Mouse (Mus musculus): ENCODE data around the gene 1700012P22Rik. TPM values are rescaled to one million over a fixed set of nuclear protein-coding genes. Genes with fewer than 3 reads are reported as not detected.

The 1700012P22Rik gene
- polyA plus RNA-seq (2014; fragmentation: Nextera tagmentation; extraction: Ambion mirVana), result not detected in 2 replicates

- H3K4me1 ChIP-seq (ENCODE audit: insufficient read depth), result no peaks in the 10 kb centered on the region
- no peaks in the 10 kb centered on the region for H3K27me3 ChIP-seq (ENCODE audit: insufficient read depth, low read length)
- no peak within 1 kb of the TSS for H3K9ac ChIP-seq
- H3K36me3 ChIP-seq (ENCODE audit: insufficient read depth), result no peaks in the 10 kb centered on the region
- H3K4me2 ChIP-seq, result no peak within 1 kb of the TSS
- H3K4me3 ChIP-seq (ENCODE audit: low read depth, low read length), result no peak within 1 kb of the TSS
- no peak for TF ChIP-seq CTCF (IDR thresholded peaks at IDR 0.05; ENCODE audit: low read depth)
- DNase-seq (no peak), ATAC-seq (ENCODE audit: insufficient read depth) (no peak)
- no peaks in the 10 kb centered on the region for H3K9me3 ChIP-seq (ENCODE audit: low read depth, low read length)
- H3K27ac ChIP-seq (ENCODE audit: low read depth), result no peak within 1 kb of the TSS
Measured at GRCm38 (mm10) chr4:144438672-144439071, at the start of gene 1700012P22Rik. TSS of gene 1700012P22Rik (minus strand) at chr4:144438772.

- TF ChIP-seq CTCF (IDR thresholded peaks at IDR 0.05; ENCODE audit: low read depth), result no peak
- no peak for ATAC-seq (ENCODE audit: insufficient read depth)
- DNase-seq, result no peak
Measured at GRCm38 (mm10) chr4:144468091-144468490, 29.5 kb upstream of the 1700012P22Rik start.

GRCm38 (mm10) chr4:144465206-144465605, 26.6 kb upstream of the 1700012P22Rik start:
- H3K4me3 ChIP-seq (ENCODE audit: low read depth, low read length), result no peak overlapping the region
- ATAC-seq (ENCODE audit: insufficient read depth) (no peak), DNase-seq (no peak)
- no peak for TF ChIP-seq CTCF (IDR thresholded peaks at IDR 0.05; ENCODE audit: low read depth)
- H3K9ac ChIP-seq, result no peak overlapping the region
- no peaks in the 10 kb centered on the region for H3K4me1 ChIP-seq (ENCODE audit: insufficient read depth)
- H3K36me3 ChIP-seq (ENCODE audit: insufficient read depth), result no peaks in the 10 kb centered on the region
- 65% methylated on average over 2 of the region's 2 CpGs for WGBS
- no peaks in the 10 kb centered on the region for H3K27me3 ChIP-seq (ENCODE audit: insufficient read depth, low read length)
- no peak overlapping the region for H3K4me2 ChIP-seq
- H3K9me3 ChIP-seq (ENCODE audit: low read depth, low read length), result no peaks in the 10 kb centered on the region
- H3K27ac ChIP-seq (ENCODE audit: low read depth), result no peak overlapping the region

More at GRCm38 (mm10) chr4:144468091-144468490, 29.5 kb upstream of the 1700012P22Rik start:
- no peaks in the 10 kb centered on the region for H3K36me3 ChIP-seq (ENCODE audit: insufficient read depth)
- H3K9ac ChIP-seq, result no peak overlapping the region
- WGBS, result 71% methylated on average over 1 of the region's 1 CpGs
- H3K4me1 ChIP-seq (ENCODE audit: insufficient read depth), result no peaks in the 10 kb centered on the region
- H3K9me3 ChIP-seq (ENCODE audit: low read depth, low read length), result no peaks in the 10 kb centered on the region
- H3K27ac ChIP-seq (ENCODE audit: low read depth), result no peak overlapping the region
- no peak overlapping the region for H3K4me2 ChIP-seq
- no peaks in the 10 kb centered on the region for H3K27me3 ChIP-seq (ENCODE audit: insufficient read depth, low read length)
- no peak overlapping the region for H3K4me3 ChIP-seq (ENCODE audit: low read depth, low read length)

GRCm38 (mm10) chr4:144463656-144464055, 25.1 kb upstream of the 1700012P22Rik start, which contains the start of gene Aadacl3:
TSS of gene Aadacl3 (minus strand) at chr4:144463756.
- no peak for TF ChIP-seq CTCF (IDR thresholded peaks at IDR 0.05; ENCODE audit: low read depth)
- no peak within 1 kb of the TSS for H3K4me2 ChIP-seq
- 67% methylated on average over 3 of the region's 3 CpGs for WGBS
- no peaks in the 10 kb centered on the region for H3K9me3 ChIP-seq (ENCODE audit: low read depth, low read length)
- no peak within 1 kb of the TSS for H3K27ac ChIP-seq (ENCODE audit: low read depth)
- ATAC-seq (ENCODE audit: insufficient read depth) (no peak), DNase-seq (no peak)
- no peaks in the 10 kb centered on the region for H3K27me3 ChIP-seq (ENCODE audit: insufficient read depth, low read length)
- H3K4me1 ChIP-seq (ENCODE audit: insufficient read depth), result no peaks in the 10 kb centered on the region
- H3K36me3 ChIP-seq (ENCODE audit: insufficient read depth), result no peaks in the 10 kb centered on the region
- H3K9ac ChIP-seq, result no peak within 1 kb of the TSS
- H3K4me3 ChIP-seq (ENCODE audit: low read depth, low read length), result no peak within 1 kb of the TSS

GRCm38 (mm10) chr4:144453217-144453616, 14.6 kb upstream of the 1700012P22Rik start, which contains the start of gene Gm9944:
TSS of gene Gm9944 (minus strand) at chr4:144453317.
- H3K36me3 ChIP-seq (ENCODE audit: insufficient read depth), result no peaks in the 10 kb centered on the region
- 71% methylated on average over 2 of the region's 2 CpGs for WGBS
- no peaks in the 10 kb centered on the region for H3K4me1 ChIP-seq (ENCODE audit: insufficient read depth)
- no peak within 1 kb of the TSS for H3K9ac ChIP-seq
- no peaks in the 10 kb centered on the region for H3K9me3 ChIP-seq (ENCODE audit: low read depth, low read length)
- H3K4me2 ChIP-seq, result no peak within 1 kb of the TSS
- H3K4me3 ChIP-seq (ENCODE audit: low read depth, low read length), result no peak within 1 kb of the TSS
- no peak for DNase-seq
- ATAC-seq (ENCODE audit: insufficient read depth), result no peak
- TF ChIP-seq CTCF (IDR thresholded peaks at IDR 0.05; ENCODE audit: low read depth), result no peak
- H3K27me3 ChIP-seq (ENCODE audit: insufficient read depth, low read length), result no peaks in the 10 kb centered on the region
- no peak within 1 kb of the TSS for H3K27ac ChIP-seq (ENCODE audit: low read depth)

- WGBS, result 73% methylated on average over 2 of the region's 2 CpGs
- DNase-seq (no peak), ATAC-seq (ENCODE audit: insufficient read depth) (no peak)
- H3K9ac ChIP-seq, result no peak overlapping the region
- no peak overlapping the region for H3K4me2 ChIP-seq
- H3K27ac ChIP-seq (ENCODE audit: low read depth), result no peak overlapping the region
- no peak overlapping the region for H3K4me3 ChIP-seq (ENCODE audit: low read depth, low read length)
- no peaks in the 10 kb centered on the region for H3K27me3 ChIP-seq (ENCODE audit: insufficient read depth, low read length)
- no peaks in the 10 kb centered on the region for H3K9me3 ChIP-seq (ENCODE audit: low read depth, low read length)
- no peaks in the 10 kb centered on the region for H3K36me3 ChIP-seq (ENCODE audit: insufficient read depth)
- no peaks in the 10 kb centered on the region for H3K4me1 ChIP-seq (ENCODE audit: insufficient read depth)
- TF ChIP-seq CTCF (IDR thresholded peaks at IDR 0.05; ENCODE audit: low read depth), result no peak
Measured at GRCm38 (mm10) chr4:144448546-144448945, 10.0 kb upstream of the 1700012P22Rik start.

- ATAC-seq (ENCODE audit: insufficient read depth) (no peak), DNase-seq (no peak)
- 72% methylated on average over 1 of the region's 1 CpGs for WGBS
- Histone ChIP-seq H3K4me3 (ENCODE audit: low read depth, low read length) (no peak overlapping the region), H3K27ac (ENCODE audit: low read depth) (no peak overlapping the region), H3K4me2 (no peak overlapping the region), H3K9ac (no peak overlapping the region), H3K36me3 (ENCODE audit: insufficient read depth) (no peaks in the 10 kb centered on the region), H3K9me3 (ENCODE audit: low read depth, low read length) (no peaks in the 10 kb centered on the region), H3K4me1 (ENCODE audit: insufficient read depth) (no peaks in the 10 kb centered on the region), H3K27me3 (ENCODE audit: insufficient read depth, low read length) (no peaks in the 10 kb centered on the region)
- no peak for TF ChIP-seq CTCF (IDR thresholded peaks at IDR 0.05; ENCODE audit: low read depth)
Measured at GRCm38 (mm10) chr4:144441582-144441981, 3.0 kb upstream of the 1700012P22Rik start.

- Histone ChIP-seq H3K9me3 (ENCODE audit: low read depth, low read length) (no peaks in the 10 kb centered on the region), H3K4me1 (ENCODE audit: insufficient read depth) (no peaks in the 10 kb centered on the region), H3K9ac (no peak overlapping the region), H3K4me3 (ENCODE audit: low read depth, low read length) (no peak overlapping the region), H3K36me3 (ENCODE audit: insufficient read depth) (no peaks in the 10 kb centered on the region), H3K4me2 (no peak overlapping the region), H3K27ac (ENCODE audit: low read depth) (no peak overlapping the region), H3K27me3 (ENCODE audit: insufficient read depth, low read length) (no peaks in the 10 kb centered on the region)
- DNase-seq (no peak), ATAC-seq (ENCODE audit: insufficient read depth) (no peak)
- WGBS, result 93% methylated on average over 4 of the region's 4 CpGs
- no peak for TF ChIP-seq CTCF (IDR thresholded peaks at IDR 0.05; ENCODE audit: low read depth)
Measured at GRCm38 (mm10) chr4:144441095-144441494, 2.5 kb upstream of the 1700012P22Rik start.
